Mouse (Mus musculus) gastrocnemius, postnatal 10 days (tissue): ENCODE measurements around the gene Ednrb. TPM values are rescaled to one million over a fixed set of nuclear protein-coding genes. Genes with fewer than 3 reads are reported as not detected.

ENCODE experiments used
- DNase-seq: peaks from one replicate; pipeline ENCODE4 v3.0.0; 2021; ENCODE audit warnings: mixed read lengths
- long read RNA-seq, 2 experiments: library from polyadenylated mRNA; stranded (forward); transcript quantifications; one replicate each; pipeline ENCODE4 v2.0.0; 2021
- total RNA-seq, 2 experiments: library from RNA; stranded (reverse); gene quantifications; 2 replicates each; pipeline ENCODE4 v1.2.3; 2021

The Ednrb gene
- total RNA-seq: 10 to 100 TPM; 19.1 to 19.7 TPM
- long read RNA-seq, experiment 1, full-length matches to known transcripts: 22 of 26 reads
- long read RNA-seq, experiment 1, partial matches to known transcripts: 2 of 26 reads
- long read RNA-seq, experiment 1, other reads (novel, unspliced or antisense): 2 of 26 reads
- long read RNA-seq, experiment 2, full-length matches to known transcripts: 13 of 14 reads
- long read RNA-seq, experiment 2, partial matches to known transcripts: 0 of 14 reads
- long read RNA-seq, experiment 2, other reads (novel, unspliced or antisense): 1 of 14 reads

- peak; percentile 10 for DNase-seq
These were observed at the start of gene Ednrb for GRCm38 (mm10) chr14:103844011-103844549. Ednrb (minus strand) TSS chr14:103844402.

DNA sequence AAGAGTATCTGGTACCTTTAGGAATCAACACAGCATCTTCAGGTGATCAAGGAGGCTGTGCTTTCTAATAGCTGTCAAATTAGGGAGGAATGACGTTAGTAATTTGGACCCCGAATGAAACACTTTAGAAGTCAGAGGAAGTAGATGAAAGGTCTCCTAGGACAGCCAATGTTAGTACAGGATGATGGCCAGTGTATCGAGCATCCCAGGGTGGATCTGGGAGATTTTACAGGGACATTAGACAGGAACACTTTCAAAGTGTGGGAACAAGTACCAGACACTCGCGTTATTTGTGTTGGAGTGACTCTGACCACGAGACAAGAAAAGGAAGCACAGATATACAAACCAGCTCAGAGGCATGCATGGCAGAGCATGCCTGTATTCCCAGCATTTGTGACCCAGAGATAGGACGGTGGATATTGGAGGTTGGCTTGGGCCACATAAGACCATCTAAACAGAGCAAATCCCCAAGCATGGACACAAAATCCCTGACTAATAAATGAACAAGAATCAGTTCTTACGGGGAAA, 48.3 kb upstream of the Ednrb start:
- DNase-seq: no peak

GRCm38 (mm10) chr14:103890761-103891160, 46.6 kb upstream of the Ednrb start:
- DNase-seq: no peak

DNA sequence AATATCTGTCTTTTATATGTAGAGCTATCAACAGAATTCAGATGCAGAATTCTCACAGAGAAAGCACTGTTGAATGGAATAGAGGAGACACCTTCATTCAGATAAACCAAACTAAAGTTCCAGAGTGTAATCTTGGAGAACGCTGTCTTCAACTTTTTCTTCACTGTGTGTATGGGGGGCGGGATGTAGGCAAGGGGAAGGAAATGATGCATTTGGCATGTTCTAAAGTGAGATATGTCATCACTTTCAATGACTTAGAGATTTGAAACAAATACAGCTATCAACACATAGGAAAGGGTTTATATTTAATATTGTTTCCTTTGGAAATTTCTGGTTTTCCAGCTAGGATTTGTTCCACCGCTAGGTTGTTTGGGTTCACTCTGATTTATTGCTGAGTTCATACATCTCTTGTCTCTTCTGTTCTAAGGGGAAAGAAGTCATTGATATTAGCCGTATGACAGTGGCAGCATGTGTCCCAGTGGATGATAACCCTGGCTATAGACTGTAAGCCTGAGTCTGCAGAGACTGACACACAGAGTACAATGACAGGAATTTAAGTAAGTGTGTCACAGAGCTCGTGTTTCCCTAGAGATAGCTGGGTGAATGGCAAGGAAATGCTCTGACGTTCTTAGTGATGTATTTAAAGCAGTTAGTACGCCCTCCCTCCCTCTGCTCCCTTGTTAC, 40.8 kb upstream of the Ednrb start:
- no peak for DNase-seq

GRCm38 (mm10) chr14:103882943-103883342, 38.7 kb upstream of the Ednrb start:
- DNase-seq: no peak

GRCm38 (mm10) chr14:103877117-103877516, 32.9 kb upstream of the Ednrb start:
- no peak for DNase-seq

GRCm38 (mm10) chr14:103876598-103876997, 32.4 kb upstream of the Ednrb start:
- no peak for DNase-seq

GRCm38 (mm10) chr14:103866636-103867035, 22.4 kb upstream of the Ednrb start:
- DNase-seq: no peak

DNA sequence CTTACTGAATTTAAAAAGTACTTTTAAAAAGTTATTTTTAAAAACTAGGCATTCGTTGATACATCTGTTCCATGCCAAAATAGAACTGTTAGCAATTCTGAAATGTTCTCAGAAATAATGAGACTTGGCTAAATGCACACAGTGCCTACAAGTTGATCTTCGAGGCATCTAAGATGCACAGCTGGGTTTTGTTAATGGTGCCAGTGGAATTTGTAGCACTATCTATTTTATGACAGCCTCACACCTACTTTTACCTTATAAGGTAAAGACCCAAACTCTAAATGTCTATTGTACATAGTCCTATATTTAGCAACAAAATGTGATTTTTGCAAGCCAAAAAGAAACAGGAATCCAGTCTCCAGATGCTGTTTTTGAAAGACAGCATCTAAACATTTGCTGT, 21.0 kb upstream of the Ednrb start:
- no peak for DNase-seq

- no peak for DNase-seq
These were observed 6.1 kb upstream of the Ednrb start for GRCm38 (mm10) chr14:103850071-103850845.

DNA sequence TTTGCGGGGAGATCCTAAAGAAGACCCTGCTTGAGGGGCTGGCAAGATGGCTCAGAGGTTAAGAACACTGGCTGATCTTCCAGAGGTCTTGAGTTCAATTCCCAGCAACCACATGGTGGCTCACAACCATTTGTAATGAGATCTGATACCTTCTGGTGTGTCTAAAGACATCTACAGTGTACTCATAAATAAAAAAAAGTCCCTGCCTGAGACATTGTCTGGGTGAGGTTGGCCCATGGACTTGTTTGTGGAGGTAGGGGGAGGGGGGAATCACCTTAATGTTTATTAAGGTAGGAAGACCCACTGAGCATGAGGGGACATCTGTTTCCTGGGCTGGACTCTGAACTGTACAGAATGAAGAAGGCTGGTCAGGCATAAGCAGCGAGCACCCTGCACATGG, 1.5 kb upstream of the Ednrb start:
- no peak for DNase-seq

DNA sequence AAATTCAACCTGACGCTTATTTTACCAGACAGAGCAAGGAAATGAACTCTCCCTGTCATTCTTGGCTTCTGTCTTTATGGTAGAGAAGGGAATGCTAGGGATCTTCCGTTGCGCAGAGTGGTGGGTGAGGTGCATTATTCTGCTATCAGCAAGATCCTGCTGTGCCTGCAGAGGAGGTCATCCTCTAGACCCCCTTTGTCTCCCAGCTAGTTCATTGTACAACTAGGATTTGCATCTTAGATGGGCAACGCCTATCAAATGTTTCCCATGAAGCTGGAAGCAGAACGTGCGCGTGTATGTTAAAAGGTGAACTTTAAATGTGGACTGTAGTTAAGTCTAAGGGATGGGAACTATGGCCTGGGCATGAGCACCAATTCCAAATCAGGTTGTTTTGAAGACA, 742 bp upstream of the Ednrb start:
- no peak for DNase-seq

DNA sequence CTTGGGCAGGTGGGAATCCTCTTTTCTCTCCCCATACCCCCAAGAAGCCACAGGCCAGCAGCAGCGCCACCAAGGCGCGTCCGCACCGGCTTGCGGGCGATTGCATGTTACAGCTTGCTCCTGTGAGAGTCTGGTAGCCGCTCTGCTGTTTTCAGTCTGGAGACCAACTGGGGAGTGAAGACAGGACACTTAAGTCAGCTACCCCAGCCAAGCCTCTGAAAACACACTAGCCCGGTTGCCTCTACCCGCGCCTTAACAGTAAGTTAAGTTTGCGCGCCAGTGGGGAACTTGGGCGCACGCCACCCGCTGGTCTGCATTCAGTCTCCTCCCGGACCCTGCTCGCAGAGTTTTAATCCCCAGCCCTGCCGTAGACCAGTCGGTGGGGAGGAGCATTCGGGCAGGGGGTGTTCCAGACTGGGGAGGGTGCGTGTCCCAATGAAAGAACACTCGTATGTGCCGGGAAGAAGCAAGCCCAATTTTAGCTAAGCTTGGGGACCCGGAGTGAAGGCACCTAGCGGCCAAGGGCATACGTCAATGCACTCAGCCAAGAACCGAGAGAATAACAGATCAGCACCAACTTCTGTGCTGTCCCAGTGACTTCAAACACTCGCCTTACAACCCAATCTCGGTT, 716 bp downstream of the Ednrb start:
- peak; percentile 38 for DNase-seq

DNA sequence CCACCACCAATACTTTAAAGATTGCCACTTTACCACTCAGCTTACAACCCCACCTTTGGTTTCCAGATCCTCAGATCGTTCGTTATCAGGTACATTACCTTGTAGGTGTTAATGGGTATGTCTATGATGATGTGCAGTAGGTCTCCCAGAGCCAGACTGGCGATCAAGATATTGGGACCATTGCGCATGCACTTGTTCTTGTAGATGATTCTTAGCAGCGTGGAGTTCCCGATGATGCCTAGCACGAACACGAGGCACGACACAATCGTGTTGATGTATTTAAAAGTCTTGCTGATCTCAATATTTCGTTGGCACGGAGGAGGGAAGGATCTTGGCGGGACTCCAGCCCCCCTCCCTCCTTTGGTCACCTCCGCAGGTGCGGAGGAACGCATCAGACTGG, 1.3 kb downstream of the Ednrb start:
- DNase-seq: peak; percentile 9

DNA sequence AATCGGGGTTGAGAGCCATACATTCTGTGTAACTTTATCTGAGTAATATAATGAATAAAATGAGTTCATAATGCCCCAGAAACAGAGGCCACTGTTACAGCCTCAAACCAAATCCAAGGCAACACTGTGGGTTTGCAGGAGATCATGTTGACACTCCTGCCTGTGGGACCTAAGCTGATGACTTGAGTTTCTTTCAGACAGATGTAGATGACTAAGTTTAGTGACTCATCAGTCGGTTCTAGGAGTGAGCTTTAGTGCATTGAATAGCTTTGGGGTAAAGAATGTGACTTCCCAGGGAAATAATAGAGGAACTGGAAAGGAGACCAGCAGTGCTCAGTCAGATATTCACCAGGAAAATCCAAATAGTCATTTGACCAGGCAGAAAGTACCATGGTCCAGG, 3.8 kb downstream of the Ednrb start:
- DNase-seq: no peak

DNA sequence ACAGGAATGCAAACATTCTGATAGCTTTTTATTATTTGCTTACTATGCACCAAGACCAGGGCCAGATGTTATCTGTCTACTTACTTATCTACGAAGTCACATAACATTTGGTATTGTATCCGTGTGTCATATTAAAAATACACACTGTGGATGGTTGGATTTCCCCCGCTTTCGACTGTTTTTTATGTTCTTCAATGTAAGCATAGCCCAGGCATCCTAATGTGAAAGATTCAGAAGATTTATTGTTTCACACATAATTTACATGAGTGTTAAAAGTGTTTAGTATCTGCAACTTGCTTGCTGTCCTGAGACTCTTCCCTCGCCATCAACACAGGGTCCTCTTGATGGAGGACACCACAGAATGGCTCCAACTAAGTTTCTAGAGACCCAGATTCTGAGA, 5.3 kb downstream of the Ednrb start:
- DNase-seq: no peak

DNA sequence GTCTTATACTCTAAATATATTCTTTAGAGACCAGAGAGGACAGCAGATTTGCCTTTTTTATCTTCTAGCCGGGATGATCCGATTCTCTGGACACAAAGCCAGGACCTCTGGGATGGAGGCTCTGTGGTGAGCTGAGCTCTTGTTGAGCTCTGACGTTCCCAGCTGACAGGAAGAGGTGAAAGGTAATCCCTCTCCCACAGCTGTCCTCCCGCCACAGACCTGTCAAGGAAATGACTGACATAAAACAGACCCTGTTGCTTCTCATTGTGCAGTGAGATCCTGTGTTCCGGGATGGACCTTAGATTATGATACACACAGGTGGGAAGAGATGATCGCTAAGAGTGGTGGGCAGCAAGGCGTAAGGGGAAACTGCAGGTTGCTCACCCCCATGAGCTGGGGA, 9.6 kb downstream of the Ednrb start:
- no peak for DNase-seq

GRCm38 (mm10) chr14:103834147-103834546, 10.1 kb downstream of the Ednrb start:
- no peak for DNase-seq

- no peak for DNase-seq
These were observed 11.7 kb downstream of the Ednrb start for GRCm38 (mm10) chr14:103832472-103832871.

- no peak for DNase-seq
These were observed 13.2 kb downstream of the Ednrb start for GRCm38 (mm10) chr14:103831007-103831406.

- no peak for DNase-seq
These were observed 17.9 kb downstream of the Ednrb start for GRCm38 (mm10) chr14:103826343-103826742.

DNA sequence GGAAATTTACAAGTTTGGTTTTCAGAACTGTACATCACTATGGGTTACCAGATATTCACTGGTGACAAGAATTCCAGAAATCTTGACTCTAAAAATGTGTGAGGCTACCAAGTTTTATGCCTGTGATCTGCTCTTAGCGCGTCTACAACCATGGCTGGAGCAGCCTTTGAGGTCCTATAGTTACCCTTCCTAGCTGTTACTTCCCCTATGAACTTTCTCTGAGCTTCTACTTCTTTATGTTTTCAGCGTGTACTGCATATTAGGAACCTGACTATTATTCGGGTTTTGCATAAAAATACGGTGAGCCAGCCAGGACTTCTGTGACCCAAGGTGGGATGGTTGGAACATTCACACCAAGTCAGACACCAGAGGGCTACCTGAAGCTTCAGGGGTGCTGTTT, 18.3 kb downstream of the Ednrb start:
- no peak for DNase-seq
